Mouse (Mus musculus) bone marrow macrophage, adult 2 months (primary cell): Measurements from ENCODE around the gene Ccl25. TPM values are rescaled to one million over a fixed set of nuclear protein-coding genes. Genes with fewer than 3 reads are reported as not detected.
"Not testable (repeated sequence)": the region's sequence is repeated elsewhere in the genome, so short reads cannot be mapped to it uniquely, and the experiment has no call there.

Source experiments
- H3K27ac ChIP-seq: 2 replicates; pipeline ENCODE4 v1.5.1; 2012; ENCODE audit warnings: low read depth, low read length; ENCODE audit not compliant: insufficient read depth
- H3K4me1 ChIP-seq: 2 replicates; pipeline ENCODE4 v1.6.1; 2012; ENCODE audit warnings: low read length; ENCODE audit not compliant: control insufficient read depth, insufficient read depth
- H3K4me3 ChIP-seq: 2 replicates; pipeline ENCODE4 v1.5.1; 2012; ENCODE audit warnings: mild to moderate bottlenecking, low read length, moderate library complexity; ENCODE audit not compliant: insufficient read depth
- CTCF ChIP-seq: IDR thresholded peaks from 2 replicates; pipeline ENCODE4 v1.5.1; 2012; ENCODE audit warnings: low read depth, mild to moderate bottlenecking, low read length, moderate library complexity
- POLR2A ChIP-seq: IDR thresholded peaks from 2 replicates; pipeline ENCODE4 v1.6.1; 2012; ENCODE audit warnings: mild to moderate bottlenecking, low read depth, low read length, borderline replicate concordance
- polyA plus RNA-seq: library from polyadenylated mRNA; stranded (reverse); fragments of >200 nt; gene quantifications from 2 replicates; pipeline ENCODE4 v1.2.4, GENCODE M21; 2012; ENCODE audit not compliant: missing spikeins, insufficient read depth, insufficient read length

Gene Ccl25
- polyA plus RNA-seq, 1 experiment: 10.5 TPM

DNA sequence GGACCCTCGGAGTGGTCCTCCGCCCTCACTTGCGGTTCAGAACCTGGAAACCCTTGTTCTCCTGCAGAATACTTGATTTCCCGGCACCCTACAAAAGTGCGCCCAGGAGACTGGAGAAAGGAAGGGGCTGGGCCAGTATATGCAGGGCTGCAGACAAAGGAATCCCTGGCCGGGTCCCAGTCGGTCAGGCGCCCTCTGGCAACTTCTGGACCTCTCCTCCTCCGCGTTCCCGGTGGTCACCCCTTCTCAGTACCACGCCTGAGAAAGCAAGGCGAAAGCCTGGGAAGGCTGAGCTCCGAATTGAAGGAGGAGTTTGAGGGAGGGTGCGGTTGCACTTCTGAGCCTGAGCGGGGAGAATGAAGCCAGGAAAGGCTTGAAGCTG lies 79.9 kb downstream of the Ccl25 start:
- Histone ChIP-seq H3K4me3 (no peak overlapping the region), H3K27ac (no peak overlapping the region), H3K4me1 (no peaks in the 10 kb centered on the region)
- TF ChIP-seq CTCF (no peak), POLR2A (no peak)

DNA sequence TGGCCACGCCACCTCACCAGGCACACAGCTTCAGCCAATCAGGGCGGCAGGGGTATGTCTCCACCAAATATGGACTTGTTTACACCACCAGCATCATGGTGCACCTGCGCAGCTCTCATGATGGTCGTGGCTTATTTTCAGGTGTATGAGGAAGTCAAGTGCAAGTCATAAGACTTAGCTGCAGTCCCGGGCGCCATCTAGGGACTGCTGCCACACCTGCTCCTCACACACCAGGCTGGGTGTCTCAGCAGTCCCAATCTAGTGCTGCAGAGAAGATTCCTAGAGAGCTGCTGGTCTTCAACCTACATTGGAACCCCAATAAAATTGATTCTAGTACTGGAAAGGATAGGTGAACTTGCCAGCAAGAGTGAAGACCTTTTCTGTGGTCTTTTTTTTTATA lies 83.4 kb downstream of the Ccl25 start:
- not testable (repeated sequence) for H3K27ac ChIP-seq, H3K4me1 ChIP-seq, H3K4me3 ChIP-seq

Other genes with a start within 250 kb of the Ccl25 start
- not detected in 2 replicates for gene Cd209f, start 219.4 kb upstream of the Ccl25 start, polyA plus RNA-seq
- gene Cd209g, start 191.1 kb upstream of the Ccl25 start, polyA plus RNA-seq: not detected in 2 replicates
- 9.9 and 11.7 TPM in 2 replicates for gene Evi5l, start 158.6 kb upstream of the Ccl25 start, polyA plus RNA-seq
- gene Prr36, start 107.8 kb upstream of the Ccl25 start, polyA plus RNA-seq: not detected in 2 replicates
- not detected in 2 replicates for gene Lrrc8e, start 98.4 kb upstream of the Ccl25 start, polyA plus RNA-seq
- 75.4 and 77.0 TPM in 2 replicates for gene Map2k7, start 86.5 kb upstream of the Ccl25 start, polyA plus RNA-seq
- not detected in 2 replicates for gene Gm49320, start 86.3 kb upstream of the Ccl25 start, polyA plus RNA-seq
- gene Tgfbr3l, start 77.0 kb upstream of the Ccl25 start, polyA plus RNA-seq: 3.6 and 4.4 TPM in 2 replicates
- gene Snapc2, start 72.1 kb upstream of the Ccl25 start, polyA plus RNA-seq: 17.6 and 20.7 TPM in 2 replicates
- gene Ctxn1, start 65.9 kb upstream of the Ccl25 start, polyA plus RNA-seq: 0.67 and 0.76 TPM in 2 replicates
- 55.0 and 65.8 TPM in 2 replicates for gene Timm44, start 49.3 kb upstream of the Ccl25 start, polyA plus RNA-seq
- 55.7 and 57.1 TPM in 2 replicates for gene Elavl1, start 203 bp downstream of the Ccl25 start, polyA plus RNA-seq
- gene Cers4, start 167.8 kb downstream of the Ccl25 start, polyA plus RNA-seq: 7.7 and 8.3 TPM in 2 replicates